Mouse (Mus musculus): Measurements from ENCODE around the gene Arih2. TPM values are rescaled to one million over a fixed set of nuclear protein-coding genes. Genes with fewer than 3 reads are reported as not detected.
"Not testable (repeated sequence)": the region's sequence is repeated elsewhere in the genome, so short reads cannot be mapped to it uniquely, and the experiment has no call there.

Gene Arih2
- polyA plus RNA-seq, 1 experiment from 2014 or later, result 45.5 TPM

- H3K27ac ChIP-seq (ENCODE audit: low read length), result 0 out of 2 replicates have a peak within 1 kb of the TSS, but pooled peaks have one; percentile 11
- peak within 1 kb of the TSS; percentile 78 for H3K4me2 ChIP-seq (ENCODE audit: low read depth, low read length)
- WGBS, result 2% methylated on average over 35 of the region's 37 CpGs
- H3K27me3 ChIP-seq (ENCODE audit: control insufficient read depth, insufficient read depth, low read length), result no peaks in the 10 kb centered on the region
- peak within 1 kb of the TSS; percentile 81 for H3K4me3 ChIP-seq (replicated peaks; ENCODE audit: low read length)
- H3K9ac ChIP-seq (ENCODE audit: low read length), result peak within 1 kb of the TSS; percentile 74
- peak; percentile 94 for ATAC-seq (ENCODE audit: insufficient read depth, low FRiP score)
- no peaks in the 10 kb centered on the region for H3K9me3 ChIP-seq (replicated peaks; ENCODE audit: control insufficient read depth, low read length)
- H3K36me3 ChIP-seq (ENCODE audit: control insufficient read depth, insufficient read depth, low read length), result no peaks in the 10 kb centered on the region
- peaks cover 9% of the 10 kb centered on the region for H3K4me1 ChIP-seq (ENCODE audit: control insufficient read depth, insufficient read depth, low read length)
Measured at GRCm38 (mm10) chr9:108661677-108662612, 12.8 kb upstream of the Arih2 start, which contains the start of gene Slc25a20. Slc25a20 (plus strand) TSS chr9:108662088.

GRCm38 (mm10) chr9:108655865-108656264 is 6.7 kb upstream of the Arih2 start:
- H3K4me3 ChIP-seq (replicated peaks; ENCODE audit: low read length); H3K4me1 ChIP-seq (ENCODE audit: control insufficient read depth, insufficient read depth, low read length); H3K4me2 ChIP-seq (ENCODE audit: low read depth, low read length); H3K27ac ChIP-seq (ENCODE audit: low read length); H3K27me3 ChIP-seq (ENCODE audit: control insufficient read depth, insufficient read depth, low read length); ATAC-seq (ENCODE audit: insufficient read depth, low FRiP score); H3K36me3 ChIP-seq (ENCODE audit: control insufficient read depth, insufficient read depth, low read length); H3K9me3 ChIP-seq (replicated peaks; ENCODE audit: control insufficient read depth, low read length); H3K9ac ChIP-seq (ENCODE audit: low read length): not testable (repeated sequence)
- 65% methylated on average over 7 of the region's 7 CpGs for WGBS

GRCm38 (mm10) chr9:108654566-108655464 is 5.6 kb upstream of the Arih2 start:
- Histone ChIP-seq H3K4me2 (ENCODE audit: low read depth, low read length) (no peak overlapping the region), H3K4me1 (ENCODE audit: control insufficient read depth, insufficient read depth, low read length) (0 out of 2 replicates have a peak, but pooled peaks cover 3% of the 10 kb centered on the region), H3K36me3 (ENCODE audit: control insufficient read depth, insufficient read depth, low read length) (no peaks in the 10 kb centered on the region), H3K9ac (ENCODE audit: low read length) (no peak overlapping the region), H3K9me3 (replicated peaks; ENCODE audit: control insufficient read depth, low read length) (no peaks in the 10 kb centered on the region), H3K27ac (ENCODE audit: low read length) (no peak overlapping the region), H3K4me3 (replicated peaks; ENCODE audit: low read length) (no peak overlapping the region), H3K27me3 (ENCODE audit: control insufficient read depth, insufficient read depth, low read length) (no peaks in the 10 kb centered on the region)
- no peak for ATAC-seq (ENCODE audit: insufficient read depth, low FRiP score)
- WGBS, result 78% methylated on average over 10 of the region's 10 CpGs

- Histone ChIP-seq H3K4me3 (replicated peaks; ENCODE audit: low read length) (peak overlapping the region; percentile 96), H3K36me3 (ENCODE audit: control insufficient read depth, insufficient read depth, low read length) (no peaks in the 10 kb centered on the region), H3K4me2 (ENCODE audit: low read depth, low read length) (peak overlapping the region; percentile 76), H3K4me1 (ENCODE audit: control insufficient read depth, insufficient read depth, low read length) (peaks cover 13% of the 10 kb centered on the region; the same call in 1 of the 2 replicates), H3K27me3 (ENCODE audit: control insufficient read depth, insufficient read depth, low read length) (no peaks in the 10 kb centered on the region), H3K27ac (ENCODE audit: low read length) (peak overlapping the region; percentile 94), H3K9ac (ENCODE audit: low read length) (peak overlapping the region; percentile 93), H3K9me3 (replicated peaks; ENCODE audit: control insufficient read depth, low read length) (no peaks in the 10 kb centered on the region)
- 20% methylated on average over 29 of the region's 29 CpGs for WGBS
- ATAC-seq (ENCODE audit: insufficient read depth, low FRiP score), result 0 out of 2 replicates have a peak, but pooled peaks have one; percentile 5
Measured at GRCm38 (mm10) chr9:108649561-108650440, 615 bp upstream of the Arih2 start.

- Histone ChIP-seq H3K27ac (ENCODE audit: low read length) (peak overlapping the region; percentile 94), H3K4me2 (ENCODE audit: low read depth, low read length) (peak overlapping the region; percentile 76), H3K9me3 (replicated peaks; ENCODE audit: control insufficient read depth, low read length) (no peaks in the 10 kb centered on the region), H3K27me3 (ENCODE audit: control insufficient read depth, insufficient read depth, low read length) (no peaks in the 10 kb centered on the region), H3K4me1 (ENCODE audit: control insufficient read depth, insufficient read depth, low read length) (peaks cover 13% of the 10 kb centered on the region; the same call in 1 of the 2 replicates), H3K4me3 (replicated peaks; ENCODE audit: low read length) (peak overlapping the region; percentile 96), H3K36me3 (ENCODE audit: control insufficient read depth, insufficient read depth, low read length) (no peaks in the 10 kb centered on the region), H3K9ac (ENCODE audit: low read length) (peak overlapping the region; percentile 93)
- ATAC-seq (ENCODE audit: insufficient read depth, low FRiP score), result no peak
- 21% methylated on average over 10 of the region's 10 CpGs for WGBS
Measured at GRCm38 (mm10) chr9:108648166-108648565, 1.0 kb downstream of the Arih2 start.

GRCm38 (mm10) chr9:108639825-108640224 is 9.4 kb downstream of the Arih2 start:
- no peaks in the 10 kb centered on the region for H3K4me1 ChIP-seq (ENCODE audit: control insufficient read depth, insufficient read depth, low read length)
- 0 out of 2 replicates have a peak, but pooled peaks cover 3% of the 10 kb centered on the region for H3K36me3 ChIP-seq (ENCODE audit: control insufficient read depth, insufficient read depth, low read length)
- H3K4me2 ChIP-seq (ENCODE audit: low read depth, low read length), result no peak overlapping the region
- no peak overlapping the region for H3K4me3 ChIP-seq (replicated peaks; ENCODE audit: low read length)
- 81% methylated on average over 2 of the region's 2 CpGs for WGBS
- H3K27ac ChIP-seq (ENCODE audit: low read length), result no peak overlapping the region
- no peak for ATAC-seq (ENCODE audit: insufficient read depth, low FRiP score)
- H3K9me3 ChIP-seq (replicated peaks; ENCODE audit: control insufficient read depth, low read length), result no peaks in the 10 kb centered on the region
- no peaks in the 10 kb centered on the region for H3K27me3 ChIP-seq (ENCODE audit: control insufficient read depth, insufficient read depth, low read length)
- no peak overlapping the region for H3K9ac ChIP-seq (ENCODE audit: low read length)

- no peak overlapping the region for H3K27ac ChIP-seq (ENCODE audit: low read length)
- no peaks in the 10 kb centered on the region for H3K9me3 ChIP-seq (replicated peaks; ENCODE audit: control insufficient read depth, low read length)
- H3K4me1 ChIP-seq (ENCODE audit: control insufficient read depth, insufficient read depth, low read length), result no peaks in the 10 kb centered on the region
- ATAC-seq (ENCODE audit: insufficient read depth, low FRiP score), result no peak
- H3K36me3 ChIP-seq (ENCODE audit: control insufficient read depth, insufficient read depth, low read length), result 0 out of 2 replicates have a peak, but pooled peaks cover 3% of the 10 kb centered on the region
- no peak overlapping the region for H3K9ac ChIP-seq (ENCODE audit: low read length)
- 75% methylated on average over 2 of the region's 2 CpGs for WGBS
- H3K4me3 ChIP-seq (replicated peaks; ENCODE audit: low read length), result no peak overlapping the region
- H3K4me2 ChIP-seq (ENCODE audit: low read depth, low read length), result no peak overlapping the region
- H3K27me3 ChIP-seq (ENCODE audit: control insufficient read depth, insufficient read depth, low read length), result no peaks in the 10 kb centered on the region
Measured at GRCm38 (mm10) chr9:108635415-108635814, 13.8 kb downstream of the Arih2 start.

- H3K4me2 ChIP-seq (ENCODE audit: low read depth, low read length), result no peak overlapping the region
- H3K27ac ChIP-seq (ENCODE audit: low read length), result no peak overlapping the region
- H3K27me3 ChIP-seq (ENCODE audit: control insufficient read depth, insufficient read depth, low read length), result no peaks in the 10 kb centered on the region
- WGBS, result 75% methylated on average over 2 of the region's 2 CpGs
- no peaks in the 10 kb centered on the region for H3K36me3 ChIP-seq (ENCODE audit: control insufficient read depth, insufficient read depth, low read length)
- no peak for ATAC-seq (ENCODE audit: insufficient read depth, low FRiP score)
- no peak overlapping the region for H3K9ac ChIP-seq (ENCODE audit: low read length)
- no peaks in the 10 kb centered on the region for H3K9me3 ChIP-seq (replicated peaks; ENCODE audit: control insufficient read depth, low read length)
- no peak overlapping the region for H3K4me3 ChIP-seq (replicated peaks; ENCODE audit: low read length)
- no peaks in the 10 kb centered on the region for H3K4me1 ChIP-seq (ENCODE audit: control insufficient read depth, insufficient read depth, low read length)
Measured at GRCm38 (mm10) chr9:108633846-108634245, 15.3 kb downstream of the Arih2 start.

All from stomach, embryonic 16.5 days (tissue).